Mouse (Mus musculus) thymus, postnatal 14 days (tissue): ENCODE results near the gene Ttc26.

Experiments used
- DNase-seq: peaks from one replicate; pipeline ENCODE4 v3.0.0; 2021

The Ttc26 gene

GRCm38 (mm10) chr6:38458075-38458474, 76.8 kb downstream of the Ttc26 start:
- DNase-seq = no peak

GRCm38 (mm10) chr6:38469591-38469990, 88.3 kb downstream of the Ttc26 start:
- DNase-seq = peak; percentile 10
